Mouse (Mus musculus) layer of hippocampus, adult 8-10 months (tissue): ENCODE data around the gene 4930595D18Rik. TPM values are rescaled to one million over a fixed set of nuclear protein-coding genes. Genes with fewer than 3 reads are reported as not detected.
A peak's percentile ranks its signal among the peaks of the same experiment; 100 is the strongest.

Experiments
- DNase-seq, 2 experiments: peaks; one replicate each; pipeline ENCODE4 v3.0.0; 2022; ENCODE audit warnings: low spot score in 2 of 2
- total RNA-seq, 4 experiments: library from RNA; stranded (reverse); gene quantifications; 2 replicates each; pipeline ENCODE4 v1.2.4; 2022

4930595D18Rik gene
- total RNA-seq, 4 experiments from 2014 or later: not detected

GRCm38 (mm10) chr12:111165831-111166591 lies 18.3 kb downstream of the 4930595D18Rik start, which contains the start of gene Traf3:
Traf3 (plus strand) TSS chr12:111166370.
- peak in 1 of 2 experiments; percentile 39 for DNase-seq

GRCm38 (mm10) chr12:111165146-111165812 lies 19.0 kb downstream of the 4930595D18Rik start:
- no peak for DNase-seq

GRCm38 (mm10) chr12:111164310-111164751 lies 20.0 kb downstream of the 4930595D18Rik start:
- DNase-seq: peak; percentile 86 to 89

GRCm38 (mm10) chr12:111162312-111163061 lies 21.8 kb downstream of the 4930595D18Rik start:
- DNase-seq: peak in 1 of 2 experiments; percentile 53

- no peak for DNase-seq
Measured at GRCm38 (mm10) chr12:111161943-111162311, 22.4 kb downstream of the 4930595D18Rik start.

DNA sequence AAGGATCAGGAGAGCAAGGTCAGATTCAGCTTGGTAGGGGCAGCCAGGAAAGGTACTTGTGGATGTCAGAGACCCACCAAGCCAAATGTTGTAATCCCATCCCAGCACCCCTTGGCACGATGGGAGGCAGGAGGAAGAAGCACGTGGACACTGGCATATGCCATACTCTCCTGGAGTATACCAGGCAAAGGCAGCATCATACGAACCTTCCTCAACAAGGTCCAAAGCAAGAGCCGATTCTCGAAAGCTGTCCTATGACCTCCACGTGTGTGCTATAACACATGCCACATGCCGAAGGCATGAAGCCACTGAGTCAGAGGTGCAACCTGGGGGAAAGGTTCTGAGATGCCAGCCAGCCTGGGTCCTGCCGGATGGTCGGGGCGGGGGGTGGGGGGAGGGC lies 23.4 kb downstream of the 4930595D18Rik start:
- no peak for DNase-seq

DNA sequence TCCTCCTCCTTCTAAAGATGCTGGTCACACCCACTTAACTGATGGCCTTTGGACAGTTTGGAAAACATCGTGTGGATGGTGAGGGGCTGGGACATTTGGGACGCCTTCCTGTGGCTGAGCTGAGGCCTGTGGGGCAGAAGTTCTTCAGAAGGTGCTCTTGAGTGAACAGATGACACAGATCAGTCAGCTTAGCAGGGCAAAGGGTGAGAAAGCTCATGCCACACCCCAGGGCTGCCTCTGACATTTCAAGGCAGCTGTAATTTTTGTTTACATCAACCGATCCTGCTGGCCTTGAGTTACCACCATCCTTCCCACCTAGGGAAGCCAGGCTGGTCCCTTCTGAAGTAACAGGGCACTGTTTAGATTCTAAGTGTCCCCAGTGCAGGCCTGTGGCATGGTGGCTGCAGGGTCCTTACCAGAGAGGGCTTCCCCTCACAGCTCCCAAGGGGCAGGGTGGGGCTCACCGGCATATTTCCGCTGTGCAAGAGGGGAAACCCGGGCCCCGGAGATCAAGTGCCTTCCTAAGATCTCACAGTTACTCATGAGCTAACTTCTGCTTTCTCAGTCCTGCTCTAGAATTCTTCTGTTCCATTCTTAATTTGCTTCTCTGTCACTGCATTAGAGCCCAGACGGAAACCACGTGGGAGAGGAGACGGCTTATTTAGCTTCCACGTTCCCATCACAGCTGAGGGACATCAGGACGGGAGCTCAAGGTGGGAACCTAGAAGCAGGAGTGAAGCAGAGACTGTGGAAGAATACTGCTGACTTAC lies 24.4 kb downstream of the 4930595D18Rik start:
- no peak for DNase-seq

- DNase-seq: no peak
Measured at GRCm38 (mm10) chr12:111155756-111156155, 28.5 kb downstream of the 4930595D18Rik start.

DNA sequence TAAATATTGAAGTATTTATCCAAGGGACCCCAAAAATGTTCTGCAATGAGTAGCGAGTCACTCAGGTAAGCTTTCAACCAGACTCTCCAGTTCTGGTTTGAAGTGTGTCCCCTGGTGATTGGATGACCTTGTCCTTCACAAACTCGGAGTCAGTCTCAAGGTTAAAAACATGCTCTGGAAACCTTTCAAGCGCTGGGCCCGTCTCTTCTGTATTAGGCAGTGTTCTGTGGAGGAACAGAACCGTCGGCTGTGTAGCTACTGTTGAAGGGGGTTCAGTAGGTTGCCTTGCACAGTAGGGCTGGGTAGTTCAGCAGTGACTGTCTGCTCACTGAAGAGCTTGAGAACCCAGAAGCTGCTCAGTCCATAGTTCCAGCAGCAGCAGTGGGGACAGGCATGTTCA lies 29.6 kb downstream of the 4930595D18Rik start:
- DNase-seq: no peak

DNA sequence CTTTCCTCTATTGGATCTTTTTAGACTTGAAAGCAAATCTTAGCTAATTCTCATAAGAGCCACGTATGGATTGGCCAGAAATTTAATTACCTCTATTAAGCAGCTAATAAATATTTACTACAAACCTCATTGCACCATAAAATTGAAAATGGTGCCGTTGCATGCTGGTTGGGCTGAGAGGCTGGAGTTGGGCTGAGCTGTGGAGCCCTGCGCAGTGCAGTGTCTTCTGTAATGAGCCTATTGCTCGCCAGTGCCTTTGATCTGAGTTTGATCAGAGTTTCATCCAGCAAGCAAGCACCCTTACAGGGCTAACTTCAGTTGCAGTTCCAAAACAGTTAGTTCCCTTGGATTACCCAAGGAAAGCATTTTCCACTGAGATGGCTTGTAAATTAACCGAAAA lies 30.3 kb downstream of the 4930595D18Rik start:
- DNase-seq: no peak

- DNase-seq: no peak
Measured at GRCm38 (mm10) chr12:111152981-111153710, 31.1 kb downstream of the 4930595D18Rik start.

DNA sequence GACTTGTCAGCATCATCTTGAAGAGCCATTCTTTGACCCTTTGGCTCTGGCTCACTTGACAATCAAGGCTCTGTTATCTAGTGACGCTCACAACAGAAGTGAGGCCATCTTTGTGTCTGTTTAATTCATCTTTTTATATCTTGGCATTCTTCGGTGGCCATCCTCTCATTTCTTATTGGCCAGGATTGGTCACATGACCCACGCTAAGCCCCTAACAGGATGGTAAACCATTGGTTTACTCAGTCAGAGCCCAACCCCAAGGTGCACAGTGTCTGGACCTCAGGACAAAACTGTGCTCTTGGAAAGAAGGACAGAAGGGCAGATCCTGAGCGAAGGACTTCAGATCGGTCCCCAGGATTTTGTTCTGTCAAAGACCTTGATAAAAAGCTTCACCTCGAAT lies 31.7 kb downstream of the 4930595D18Rik start:
- DNase-seq: no peak

DNA sequence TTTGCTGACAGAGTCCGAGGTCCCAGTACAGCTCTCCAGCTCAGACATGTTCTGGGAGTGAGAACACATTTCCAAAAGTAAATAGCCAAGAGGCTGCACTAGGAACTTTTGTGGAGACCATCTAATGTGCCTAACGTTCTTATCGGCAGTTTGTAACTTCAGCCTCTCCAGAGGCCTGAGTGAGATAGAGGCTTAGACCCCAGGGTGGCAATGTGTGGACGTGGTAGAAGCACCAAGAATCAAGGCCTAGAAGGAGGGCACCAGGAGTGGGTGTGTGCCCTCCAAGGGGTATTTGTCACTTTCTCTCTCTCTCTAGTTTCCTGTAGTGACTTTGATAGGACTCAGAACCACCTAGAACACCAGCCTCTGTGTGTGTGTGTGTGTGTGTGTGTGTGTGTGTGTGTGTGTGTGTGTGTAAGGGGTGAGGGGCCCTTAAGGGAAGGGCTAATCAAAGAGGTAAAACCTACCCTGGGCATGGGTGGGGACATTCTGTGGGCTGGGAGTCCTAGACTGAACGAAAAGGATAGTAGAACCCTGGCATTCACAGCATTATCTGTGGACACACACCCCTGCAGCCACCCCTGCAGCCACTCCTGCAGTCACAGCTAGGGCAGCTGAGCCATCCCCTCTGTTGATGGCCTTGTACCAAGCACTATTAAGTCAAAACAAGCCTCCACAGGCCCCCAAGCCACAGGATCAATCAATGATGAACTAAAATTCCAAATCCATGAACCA lies 32.7 kb downstream of the 4930595D18Rik start:
- no peak for DNase-seq

DNA sequence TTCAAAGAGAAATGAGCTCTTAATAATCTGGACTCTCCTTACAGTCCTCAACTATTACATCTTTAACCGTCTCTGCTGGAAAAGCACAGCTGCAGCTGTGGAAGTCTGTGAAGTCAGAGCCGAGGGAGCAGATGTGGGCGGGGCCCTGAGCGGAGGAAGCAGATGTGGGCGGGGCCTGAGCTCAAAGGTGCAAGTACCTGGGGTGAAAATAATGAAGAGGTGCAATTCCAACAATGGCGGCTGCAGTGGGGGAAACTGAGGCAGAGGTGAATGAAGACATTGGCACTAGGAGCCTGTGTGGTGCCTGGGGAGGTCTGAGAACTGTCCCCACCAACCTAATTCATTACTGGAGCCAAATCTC lies 34.1 kb downstream of the 4930595D18Rik start:
- no peak for DNase-seq

DNA sequence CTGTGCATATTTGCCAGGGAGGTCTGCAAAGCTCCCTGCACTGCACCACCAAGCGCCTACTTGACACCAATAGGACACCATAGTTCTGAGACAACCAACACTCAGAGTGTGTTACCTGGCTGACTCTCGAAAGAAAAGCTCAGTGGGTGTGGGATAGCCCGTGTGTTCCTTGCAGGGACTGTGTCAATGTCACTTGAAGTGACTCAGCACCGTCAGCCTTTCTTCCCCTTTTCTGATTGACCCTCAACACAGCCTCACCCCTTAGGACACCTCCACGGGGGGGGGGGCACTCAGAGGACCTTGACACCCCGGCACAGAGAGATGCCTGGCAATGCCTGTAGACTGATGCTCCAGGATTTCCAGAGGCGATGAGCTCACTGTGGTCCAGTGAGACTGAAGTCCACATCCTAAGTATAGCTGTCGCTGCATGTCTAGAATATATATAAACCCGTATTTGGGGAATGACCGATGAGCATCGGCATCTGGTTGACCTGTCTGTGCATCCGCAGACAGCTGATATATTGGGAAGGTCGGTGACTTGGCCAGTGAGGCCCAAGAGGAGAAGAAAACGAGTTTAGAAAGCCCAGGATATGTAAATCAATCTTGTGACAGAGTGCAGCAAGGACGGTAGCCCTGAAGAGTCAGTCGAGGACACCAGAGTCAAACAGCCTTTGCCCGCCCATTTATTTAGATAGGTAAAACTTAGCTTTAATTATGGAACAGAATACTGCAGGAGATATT lies 34.6 kb downstream of the 4930595D18Rik start:
- no peak for DNase-seq

DNA sequence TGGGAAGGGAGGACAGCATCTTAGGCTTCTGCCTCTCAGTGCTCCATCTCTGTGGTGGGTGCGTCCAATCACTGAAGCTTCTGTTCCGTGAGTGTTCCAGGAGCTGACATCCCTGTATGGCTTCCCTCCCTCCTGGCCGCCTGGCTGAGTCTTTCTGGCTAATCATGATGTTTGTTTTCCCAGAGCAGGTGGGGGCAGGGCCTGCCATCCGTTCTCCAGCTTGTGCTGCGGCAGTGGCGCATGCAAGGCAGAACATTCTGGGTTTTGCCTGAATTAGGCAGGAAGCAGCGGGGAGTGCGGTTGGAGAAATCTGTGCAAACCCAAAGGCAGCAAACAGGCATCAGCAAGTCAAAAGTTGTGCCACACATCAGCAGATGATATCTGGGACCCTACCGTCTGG lies 39.0 kb downstream of the 4930595D18Rik start:
- peak; percentile 74 to 85 for DNase-seq

DNA sequence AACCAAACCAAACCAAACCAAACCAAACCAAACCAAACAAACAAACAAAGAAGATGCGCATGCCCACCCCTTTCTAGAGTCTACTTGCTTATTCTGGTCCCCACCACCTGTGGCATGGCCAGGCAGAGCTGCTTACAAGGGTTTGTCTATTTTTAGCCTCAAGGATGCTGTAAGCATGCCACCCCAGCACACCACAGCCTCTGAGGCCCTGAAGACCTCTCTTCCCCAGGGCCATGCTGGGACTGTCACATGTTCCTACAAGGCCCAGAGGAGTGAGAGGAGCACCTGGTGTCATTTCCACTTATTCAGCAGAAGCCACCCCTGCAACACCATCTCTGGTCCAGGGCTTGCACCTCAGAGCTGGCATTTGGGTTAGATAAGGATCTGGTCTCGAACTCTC lies 39.7 kb downstream of the 4930595D18Rik start:
- no peak for DNase-seq

DNA sequence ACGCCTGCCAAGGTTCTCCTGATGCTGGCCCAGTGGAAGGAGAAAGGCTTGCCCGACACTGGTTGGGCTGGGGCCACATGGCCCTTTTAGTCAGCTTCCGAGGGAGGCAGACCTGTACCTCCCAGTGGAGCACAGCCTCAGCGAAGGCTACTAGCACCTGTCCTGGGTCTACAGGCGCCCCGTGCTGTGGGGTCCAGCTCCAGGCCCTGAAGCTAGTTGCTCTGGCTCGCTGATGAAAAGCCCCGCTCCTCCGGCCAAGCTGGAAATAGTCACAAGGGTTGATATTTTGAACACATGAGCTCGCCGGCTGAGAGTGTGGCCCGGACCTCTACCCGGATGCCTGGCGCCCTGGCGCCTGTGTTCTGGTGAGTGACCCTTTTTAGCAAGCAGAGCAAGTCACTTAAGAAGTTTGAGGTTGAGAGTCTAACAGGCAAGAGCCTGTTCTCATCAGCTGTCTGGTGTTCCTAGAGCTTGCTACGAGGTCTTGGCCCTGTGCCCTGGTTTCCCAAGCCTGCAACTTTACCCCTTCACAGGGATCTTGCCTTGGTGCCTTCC lies 40.7 kb downstream of the 4930595D18Rik start:
- DNase-seq: no peak

DNA sequence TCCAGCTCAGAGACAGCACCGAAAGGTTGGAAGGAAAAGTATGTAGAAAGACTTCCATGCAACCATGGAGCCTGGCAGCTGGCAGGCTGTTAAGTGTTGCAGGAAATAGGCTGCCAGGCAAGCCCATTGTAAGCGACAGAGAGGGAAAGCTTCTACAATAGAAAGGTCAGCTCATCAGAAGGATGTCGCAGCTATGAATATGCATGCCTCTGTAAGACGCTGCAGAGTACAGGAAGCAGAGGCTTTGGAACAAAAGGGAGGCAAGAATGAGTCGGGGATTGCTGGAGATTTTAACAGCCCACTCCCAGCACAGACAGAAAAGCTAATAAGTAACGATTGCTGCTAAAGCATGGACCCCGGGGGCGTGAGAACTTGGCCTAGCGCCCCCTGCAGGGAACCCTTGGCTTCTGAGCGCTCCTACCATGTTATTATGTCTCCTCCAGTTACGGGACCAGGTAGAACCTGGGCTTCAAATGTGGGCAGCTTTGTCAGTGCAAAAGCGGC lies 41.2 kb downstream of the 4930595D18Rik start:
- no peak for DNase-seq
